Mouse (Mus musculus) forebrain, postnatal 0 days (tissue): ENCODE measurements around the gene Ctrl. TPM values are rescaled to one million over a fixed set of nuclear protein-coding genes. Genes with fewer than 3 reads are reported as not detected.
"Not testable (repeated sequence)": the region's sequence is repeated elsewhere in the genome, so short reads cannot be mapped to it uniquely, and the experiment has no call there.

Experiments used
- ATAC-seq: fragments of 200-750 bp; cut with Nextera tagmentation; 2 replicates; pipeline ENCODE4 v1.8.0; 2017; ENCODE audit warnings: mild to moderate bottlenecking, moderate library complexity
- DNase-seq: peaks from one replicate; pipeline ENCODE4 v3.0.0-alpha.2; 2015
- H3K27ac ChIP-seq: fragments of 300-500 bp; sonication (generic); 2 replicates; pipeline ENCODE4 v1.5.1; 2014; ENCODE audit warnings: low read depth, mild to moderate bottlenecking, antibody characterized with exemption, low read length, moderate library complexity, mixed read lengths
- H3K27me3 ChIP-seq: fragments of 300-500 bp; sonication (generic); 2 replicates; pipeline ENCODE4 v1.6.1; 2014; ENCODE audit warnings: mild to moderate bottlenecking, low read length, mixed read lengths; ENCODE audit not compliant: insufficient read depth
- H3K36me3 ChIP-seq: fragments of 300-500 bp; sonication (generic); 2 replicates; pipeline ENCODE4 v1.6.1; 2014; ENCODE audit warnings: mild to moderate bottlenecking, moderate library complexity; ENCODE audit not compliant: insufficient read depth
- H3K4me1 ChIP-seq: fragments of 300-500 bp; sonication (generic); 2 replicates; pipeline ENCODE4 v1.6.1; 2014; ENCODE audit warnings: antibody characterized with exemption; ENCODE audit not compliant: insufficient read depth
- H3K4me2 ChIP-seq: fragments of 300-500 bp; sonication (generic); 2 replicates; pipeline ENCODE4 v1.6.1; 2014; ENCODE audit warnings: low read depth, mild to moderate bottlenecking, moderate library complexity
- H3K4me3 ChIP-seq: fragments of 300-500 bp; sonication (generic); 2 replicates; pipeline ENCODE4 v1.5.1; 2014; ENCODE audit warnings: low read depth, low read length, mixed read lengths
- H3K9ac ChIP-seq: fragments of 300-500 bp; sonication (generic); 2 replicates; pipeline ENCODE4 v1.6.1; 2014; ENCODE audit warnings: mild to moderate bottlenecking
- H3K9me3 ChIP-seq: fragments of 300-500 bp; sonication (generic); 2 replicates; pipeline ENCODE4 v1.6.1; 2016; ENCODE audit warnings: low read length
- CTCF ChIP-seq: sonication (generic); IDR thresholded peaks from 2 replicates; pipeline ENCODE4 v1.5.1; 2016; ENCODE audit warnings: antibody characterized with exemption, control low read depth, low read depth
- WGBS: fragments of 180-500 bp; shearing (Covaris S2); extraction: QIAGEN DNeasy Blood & Tissue Kit; methylation state at CpG from one replicate; pipeline ENCODE4 v1.1.7; 2014; 5-methylcytosine and 5-hydroxymethylcytosine counted together
- polyA plus RNA-seq: library from polyadenylated mRNA; unstranded; fragments of >200 nt; fragmentation: Nextera tagmentation; extraction: Ambion mirVana; gene quantifications from 2 replicates; pipeline ENCODE4 v1.2.1, GENCODE M21; 2015
- total RNA-seq: library from RNA; depleted of rRNA; stranded (reverse); fragments of >200 nt; gene quantifications from 2 replicates; pipeline ENCODE4 v1.2.3, GENCODE M21; 2014; rRNA removed

The Ctrl gene
- total RNA-seq (1.0 and 3.3 TPM in 2 replicates), polyA plus RNA-seq (1.1 and 1.9 TPM in 2 replicates)

DNA sequence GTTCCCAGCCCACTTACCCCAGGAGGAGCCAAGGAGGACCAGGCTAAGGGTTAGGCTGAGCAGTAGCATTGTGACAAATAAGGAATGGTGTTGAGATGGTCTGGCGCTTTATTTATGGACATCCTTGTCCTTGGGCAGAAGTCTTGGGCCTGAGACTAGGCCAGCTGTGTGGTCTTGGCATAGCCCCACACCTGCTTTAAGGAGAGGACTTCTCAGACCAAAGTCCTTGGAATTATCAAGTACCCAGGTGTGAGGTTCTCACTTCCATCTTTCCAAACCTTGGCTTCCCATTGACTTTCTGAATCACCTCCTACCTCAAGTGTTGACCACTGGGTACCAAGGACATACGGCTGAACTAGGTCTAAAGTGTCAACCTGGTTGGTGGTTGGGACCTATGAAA, at the start of gene Ctrl:
Gene Ctrl (minus strand): TSS at position 101 of the 400 bp plus-strand sequence.
- no peak within 1 kb of the TSS for H3K9ac ChIP-seq
- peaks cover 6% of the 10 kb centered on the region; the same call in 1 of the 2 replicates for H3K4me1 ChIP-seq
- peaks cover 26% of the 10 kb centered on the region for H3K36me3 ChIP-seq
- H3K9me3 ChIP-seq: no peaks in the 10 kb centered on the region
- H3K4me3 ChIP-seq: no peak within 1 kb of the TSS
- TF ChIP-seq CTCF: no peak
- DNase-seq (no peak), ATAC-seq (no peak)
- WGBS: 91% methylated on average over 2 of the region's 2 CpGs
- no peaks in the 10 kb centered on the region for H3K27me3 ChIP-seq
- no peak within 1 kb of the TSS for H3K27ac ChIP-seq
- no peak within 1 kb of the TSS for H3K4me2 ChIP-seq

DNA sequence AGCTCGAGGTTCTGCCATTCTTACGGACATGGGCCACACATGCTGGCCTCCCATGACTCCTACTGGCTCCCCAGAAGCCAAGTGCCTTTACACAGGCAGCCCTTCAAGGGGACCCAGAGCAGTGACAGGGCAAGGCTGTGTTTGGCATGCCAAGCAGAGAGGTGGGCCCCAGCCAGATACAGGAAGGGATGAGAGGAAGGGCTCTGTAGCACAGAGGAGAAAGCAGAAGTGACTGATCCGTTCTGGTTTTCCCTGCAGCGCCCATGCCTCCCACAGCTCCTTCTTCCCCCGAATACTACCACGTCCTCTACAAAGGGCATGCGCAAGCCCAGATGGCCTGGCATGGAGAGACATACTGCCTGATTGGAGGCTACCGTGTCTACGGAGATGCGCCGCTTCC, 49.7 kb upstream of the Ctrl start:
- not testable (repeated sequence) for H3K36me3 ChIP-seq, H3K4me1 ChIP-seq, H3K27ac ChIP-seq, H3K27me3 ChIP-seq, H3K9me3 ChIP-seq, H3K4me2 ChIP-seq, H3K4me3 ChIP-seq, ATAC-seq, DNase-seq, H3K9ac ChIP-seq
- WGBS: 84% methylated on average over 11 of the region's 11 CpGs

DNA sequence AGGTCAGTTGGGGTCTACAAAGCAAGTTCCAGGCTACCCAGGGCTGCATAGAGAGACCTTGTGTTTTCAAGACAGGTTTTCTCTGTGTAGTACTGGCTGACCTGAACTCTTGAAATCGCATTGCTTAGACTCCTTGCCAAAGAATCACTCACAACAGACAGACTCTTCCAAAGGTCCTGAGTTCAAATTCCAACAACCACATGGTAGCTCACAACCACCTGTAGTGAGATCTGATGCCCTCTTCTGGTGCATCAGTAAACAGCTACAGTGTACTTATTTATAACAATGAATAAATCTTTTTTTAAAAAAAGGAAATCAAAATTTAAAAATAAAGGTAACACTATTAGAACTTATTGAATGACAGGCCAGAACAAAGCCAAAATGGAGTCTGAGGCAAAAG, 47.5 kb upstream of the Ctrl start:
- H3K4me2 ChIP-seq: no peak overlapping the region
- H3K27ac ChIP-seq: no peak overlapping the region
- ATAC-seq: no peak
- no peak overlapping the region for H3K9ac ChIP-seq
- no peaks in the 10 kb centered on the region for H3K36me3 ChIP-seq
- TF ChIP-seq CTCF: no peak
- DNase-seq: no peak
- H3K27me3 ChIP-seq: no peaks in the 10 kb centered on the region
- no peaks in the 10 kb centered on the region for H3K9me3 ChIP-seq
- 91% methylated on average over 1 of the region's 1 CpGs for WGBS
- H3K4me1 ChIP-seq: no peaks in the 10 kb centered on the region
- no peak overlapping the region for H3K4me3 ChIP-seq

DNA sequence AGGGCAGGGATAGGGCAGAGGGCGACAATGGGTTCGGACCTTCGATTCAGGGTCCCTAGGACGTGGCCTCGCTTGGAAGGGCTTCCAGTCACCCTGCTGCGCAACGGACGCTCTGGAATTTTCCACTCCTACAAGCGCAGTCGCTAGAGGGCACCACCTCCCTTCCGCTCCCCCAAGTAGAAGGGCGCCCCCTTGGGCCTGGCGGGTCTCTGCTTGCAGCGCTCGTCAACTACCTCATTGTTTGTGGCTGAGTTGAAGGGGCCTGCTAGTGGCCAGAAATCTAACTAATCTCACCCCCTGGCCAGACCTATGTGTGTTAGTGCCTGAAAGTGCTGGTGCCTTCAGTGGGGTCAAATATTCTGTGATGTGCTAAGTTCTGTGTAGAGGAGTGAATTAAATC, 45.7 kb upstream of the Ctrl start, which contains the start of gene Dpep3:
Gene Dpep3 (minus strand): TSS at position 105 of the 400 bp plus-strand sequence.
- no peak for DNase-seq
- WGBS: 91% methylated on average over 15 of the region's 15 CpGs
- Histone ChIP-seq H3K27me3 (no peaks in the 10 kb centered on the region), H3K4me1 (no peaks in the 10 kb centered on the region), H3K9ac (no peak within 1 kb of the TSS), H3K36me3 (no peaks in the 10 kb centered on the region), H3K9me3 (no peaks in the 10 kb centered on the region), H3K27ac (no peak within 1 kb of the TSS), H3K4me2 (no peak within 1 kb of the TSS), H3K4me3 (no peak within 1 kb of the TSS)
- no peak for ATAC-seq
- no peak for TF ChIP-seq CTCF

DNA sequence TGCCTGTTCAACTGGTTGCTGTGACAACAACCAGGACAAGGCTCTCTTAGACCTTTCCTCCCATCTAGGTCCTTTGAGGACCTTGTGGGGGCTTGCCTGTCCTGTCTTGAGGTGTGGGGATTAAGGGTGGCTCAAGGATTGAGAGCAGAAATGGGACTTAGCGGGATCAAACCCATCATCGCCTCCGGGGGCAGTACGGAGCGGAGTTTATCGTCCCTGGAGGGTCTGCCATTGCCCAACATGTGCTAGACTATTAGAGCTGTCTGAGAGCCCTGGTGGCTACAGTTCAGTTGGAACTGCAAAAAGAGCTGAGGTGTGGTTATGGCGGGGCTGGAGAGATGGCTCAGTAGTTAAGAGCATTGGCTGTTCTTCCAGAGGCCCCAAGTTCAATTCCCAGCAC, 41.7 kb upstream of the Ctrl start:
- no peak overlapping the region for H3K4me3 ChIP-seq
- H3K27me3 ChIP-seq: no peaks in the 10 kb centered on the region
- TF ChIP-seq CTCF: no peak
- H3K4me2 ChIP-seq: no peak overlapping the region
- H3K4me1 ChIP-seq: no peaks in the 10 kb centered on the region
- ATAC-seq (no peak), DNase-seq (no peak)
- WGBS: 64% methylated on average over 7 of the region's 7 CpGs
- H3K9me3 ChIP-seq: no peaks in the 10 kb centered on the region
- H3K36me3 ChIP-seq: no peaks in the 10 kb centered on the region
- no peak overlapping the region for H3K27ac ChIP-seq
- H3K9ac ChIP-seq: no peak overlapping the region

DNA sequence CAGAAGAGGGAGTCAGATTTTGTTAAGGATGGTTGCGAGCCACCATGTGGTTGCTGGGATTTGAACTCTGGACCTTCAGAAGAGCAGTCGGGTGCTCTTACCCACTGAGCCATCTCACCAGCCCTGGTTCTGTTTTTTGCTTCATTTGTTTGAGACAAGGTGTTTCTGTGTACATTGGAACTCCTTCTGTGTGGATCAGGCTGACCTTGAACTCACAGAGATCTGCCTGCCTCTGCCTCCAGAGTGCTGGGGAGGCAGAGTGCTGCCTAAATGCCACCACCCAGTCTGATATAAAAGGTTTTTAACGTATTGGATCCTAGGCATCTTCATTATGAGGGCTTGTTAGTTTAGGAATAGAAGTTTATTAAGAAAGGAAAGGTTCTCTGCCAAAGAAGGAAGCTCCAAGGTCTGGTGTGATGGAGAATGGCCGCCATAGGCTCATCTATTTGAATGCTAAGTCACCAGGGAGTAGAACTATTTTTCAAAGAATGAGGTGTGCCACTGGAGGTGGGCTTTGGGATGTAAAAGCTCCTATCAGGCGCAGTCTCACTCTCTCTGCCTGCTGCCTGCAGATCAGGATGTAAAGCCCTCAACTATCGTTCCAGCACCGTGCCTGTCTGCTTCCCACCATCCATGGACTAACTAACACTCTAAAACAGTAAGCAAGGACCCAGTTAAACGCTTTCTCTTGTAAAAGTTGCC, 37.5 kb upstream of the Ctrl start:
- Histone ChIP-seq H3K9me3 (no peaks in the 10 kb centered on the region), H3K4me3 (no peak overlapping the region), H3K27ac (no peak overlapping the region), H3K4me2 (no peak overlapping the region), H3K36me3 (no peaks in the 10 kb centered on the region), H3K27me3 (peaks cover 15% of the 10 kb centered on the region), H3K4me1 (no peaks in the 10 kb centered on the region; the same call in 1 of the 2 replicates), H3K9ac (no peak overlapping the region)
- no peak for ATAC-seq
- WGBS: 74% methylated on average over 8 of the region's 8 CpGs
- TF ChIP-seq CTCF: no peak
- no peak for DNase-seq

DNA sequence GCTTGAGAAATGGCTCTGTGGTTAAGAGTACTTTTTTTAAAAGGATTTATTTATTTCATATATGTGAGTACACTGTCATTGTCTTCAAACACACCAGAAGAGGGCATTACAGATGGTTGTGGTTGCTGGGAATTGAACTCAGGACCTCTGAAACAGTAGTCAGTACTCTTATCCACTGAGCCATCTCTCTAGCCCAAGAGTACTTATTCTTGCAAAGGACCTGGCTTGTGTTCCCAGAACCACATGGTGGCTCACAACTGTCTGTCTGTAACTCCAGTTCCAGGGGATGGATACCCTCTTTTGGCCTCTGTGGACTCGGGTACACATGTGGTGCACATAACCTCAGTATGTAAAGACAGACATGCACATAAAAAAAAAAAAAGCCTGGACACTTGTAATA, 35.7 kb upstream of the Ctrl start:
- Histone ChIP-seq H3K4me2 (no peak overlapping the region), H3K4me1 (no peaks in the 10 kb centered on the region; the same call in 1 of the 2 replicates), H3K27ac (no peak overlapping the region), H3K4me3 (no peak overlapping the region), H3K9ac (no peak overlapping the region), H3K9me3 (no peaks in the 10 kb centered on the region), H3K36me3 (no peaks in the 10 kb centered on the region), H3K27me3 (peaks cover 15% of the 10 kb centered on the region)
- TF ChIP-seq CTCF: no peak
- WGBS: 68% methylated on average over 1 of the region's 1 CpGs
- ATAC-seq (no peak), DNase-seq (no peak)
